Mouse (Mus musculus): Measurements from ENCODE around the gene Ttll1. TPM values are rescaled to one million over a fixed set of nuclear protein-coding genes. Genes with fewer than 3 reads are reported as not detected.

Gene Ttll1
- 7.8 TPM for polyA plus RNA-seq (2017; shearing (Covaris generic))

DNA sequence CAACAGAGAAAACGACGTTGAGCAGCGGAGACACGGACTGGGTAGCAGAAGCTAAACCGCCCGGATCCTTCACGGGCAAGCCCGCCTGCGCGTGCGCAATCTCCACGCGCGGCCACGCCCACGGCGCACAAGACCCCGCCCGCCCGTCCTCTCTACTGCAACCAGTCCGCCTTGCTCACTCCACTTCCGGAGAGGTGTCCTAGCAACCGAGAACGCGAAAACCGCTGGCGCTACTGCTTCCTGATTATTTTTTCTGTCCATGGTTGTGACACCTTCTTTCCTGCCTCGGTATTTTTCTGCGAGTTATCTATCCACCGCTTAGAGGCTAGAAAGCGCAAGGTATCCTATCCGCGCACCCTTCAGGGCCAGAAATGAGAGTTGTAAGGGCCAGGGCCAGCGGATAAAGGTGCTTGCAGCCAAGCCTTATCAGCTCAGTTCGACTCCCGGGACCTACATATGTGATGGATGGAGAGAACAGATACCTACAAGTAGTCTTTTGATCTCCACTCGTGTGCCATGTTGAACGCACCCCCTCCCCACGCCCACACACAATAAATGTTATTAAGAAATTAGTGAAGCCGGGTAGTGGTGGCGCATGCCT, at the start of gene Ttll1:
Ttll1 (minus strand) TSS at position 89 of the 601 bp plus-strand sequence.

GRCm38 (mm10) chr15:83526424-83527091, 15.9 kb upstream of the Ttll1 start, which contains the start of gene Bik:
Bik (plus strand) TSS chr15:83526862.

DNA sequence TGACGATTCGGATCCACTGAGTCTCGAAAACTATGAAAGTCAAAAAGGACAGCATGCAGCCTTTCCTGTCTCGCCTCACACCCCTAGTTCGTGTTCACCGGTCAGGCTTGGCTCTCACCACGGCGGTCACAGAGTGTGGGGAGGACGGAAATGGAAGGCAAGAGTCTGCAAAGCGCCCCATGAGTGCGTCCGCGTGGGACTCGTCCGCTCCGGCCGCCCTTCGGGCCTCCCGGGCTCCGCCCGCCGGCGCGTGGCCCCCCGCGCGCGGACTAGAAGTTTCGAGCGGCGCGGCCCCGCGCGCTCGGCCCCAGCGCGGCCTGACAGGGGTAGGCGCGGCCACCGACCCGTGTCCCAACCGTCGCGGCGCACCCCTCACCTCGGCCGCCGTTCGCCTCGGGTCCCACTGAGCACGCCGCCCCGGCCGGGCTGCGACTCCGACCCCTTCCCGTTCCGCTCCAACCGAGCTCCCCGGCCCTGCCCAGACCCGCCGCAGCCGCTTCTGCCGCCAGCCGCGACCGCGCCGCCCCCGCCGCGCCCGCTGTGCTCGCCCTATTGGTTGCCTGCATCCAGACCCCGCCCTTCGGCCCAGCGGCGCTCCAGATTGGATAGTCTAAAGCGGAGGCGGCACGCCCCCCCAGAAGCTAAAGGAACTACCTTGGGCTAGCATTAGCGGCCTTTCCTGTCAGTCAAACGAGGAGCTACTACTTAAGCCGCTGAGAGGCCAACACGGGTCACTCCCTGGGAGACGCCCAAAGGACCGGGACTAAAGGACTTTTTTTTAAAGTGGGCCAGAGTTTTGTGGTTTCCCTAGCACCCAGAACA, 46.4 kb downstream of the Ttll1 start, which contains the start of gene Pacsin2:
Pacsin2 (minus strand) TSS at position 524 of the 822 bp plus-strand sequence.

Other genes with a start within 250 kb of the Ttll1 start
- gene Arfgap3, start 160.6 kb downstream of the Ttll1 start, polyA plus RNA-seq (2017; shearing (Covaris generic)): 7.8 TPM
- gene Pacsin2, start 46.3 kb downstream of the Ttll1 start, polyA plus RNA-seq (2017; shearing (Covaris generic)): 40.4 TPM
- 0.70 TPM for gene Bik, start 16.0 kb upstream of the Ttll1 start, polyA plus RNA-seq (2017; shearing (Covaris generic))
- 288 TPM for gene Tspo, start 52.7 kb upstream of the Ttll1 start, polyA plus RNA-seq (2017; shearing (Covaris generic))
- gene Mcat, start 52.9 kb upstream of the Ttll1 start, polyA plus RNA-seq (2017; shearing (Covaris generic)): 9.2 TPM
- gene Ttll12, start 84.3 kb upstream of the Ttll1 start, polyA plus RNA-seq (2017; shearing (Covaris generic)): 23.8 TPM
- 0.09 TPM for gene Scube1, start 214.1 kb upstream of the Ttll1 start, polyA plus RNA-seq (2017; shearing (Covaris generic))